Mouse (Mus musculus): Measurements from ENCODE around the gene Akap10. TPM values are rescaled to one million over a fixed set of nuclear protein-coding genes. Genes with fewer than 3 reads are reported as not detected.
A peak's percentile ranks its signal among the peaks of the same experiment; 100 is the strongest.

Gene Akap10
- polyA plus RNA-seq, 1 experiment from 2014 or later = 7.1 TPM

- no peaks in the 10 kb centered on the region for H3K27me3 ChIP-seq (ENCODE audit: control insufficient read depth, insufficient read depth, low read length)
- H3K9me3 ChIP-seq (ENCODE audit: control insufficient read depth, low read length) = no peaks in the 10 kb centered on the region
- no peak for DNase-seq (ENCODE audit: low spot score)
- H3K4me1 ChIP-seq (replicated peaks; ENCODE audit: control insufficient read depth, insufficient read depth) = no peaks in the 10 kb centered on the region
- ATAC-seq (ENCODE audit: low FRiP score, low TSS enrichment) = no peak
- H3K4me3 ChIP-seq (ENCODE audit: low read depth, low read length) = no peak overlapping the region
- H3K27ac ChIP-seq (replicated peaks) = no peak overlapping the region
- WGBS = 91% methylated on average over 5 of the region's 5 CpGs
- TF ChIP-seq CTCF (IDR thresholded peaks at IDR 0.05; ENCODE audit: low read depth) (no peak), EP300 (optimal IDR thresholded peaks at IDR 0.05) (no peak)
- H3K36me3 ChIP-seq (ENCODE audit: control insufficient read depth, insufficient read depth, low read length) = peaks cover 23% of the 10 kb centered on the region
- H3K4me2 ChIP-seq (replicated peaks; ENCODE audit: low read depth) = no peak overlapping the region
- H3K9ac ChIP-seq (ENCODE audit: low read length) = no peak overlapping the region
These were observed 58.2 kb downstream of the Akap10 start for GRCm38 (mm10) chr11:61871881-61872280.

- no peak overlapping the region for H3K9ac ChIP-seq (ENCODE audit: low read length)
- no peak overlapping the region for H3K4me2 ChIP-seq (replicated peaks; ENCODE audit: low read depth)
- DNase-seq (ENCODE audit: low spot score) (no peak), ATAC-seq (ENCODE audit: low FRiP score, low TSS enrichment) (no peak)
- H3K4me3 ChIP-seq (ENCODE audit: low read depth, low read length) = no peak overlapping the region
- no peak overlapping the region for H3K27ac ChIP-seq (replicated peaks)
- no peaks in the 10 kb centered on the region for H3K9me3 ChIP-seq (ENCODE audit: control insufficient read depth, low read length)
- no peaks in the 10 kb centered on the region for H3K27me3 ChIP-seq (ENCODE audit: control insufficient read depth, insufficient read depth, low read length)
- peaks cover 2% of the 10 kb centered on the region; the same call in 1 of the 2 replicates for H3K36me3 ChIP-seq (ENCODE audit: control insufficient read depth, insufficient read depth, low read length)
- no peak for TF ChIP-seq EP300 (optimal IDR thresholded peaks at IDR 0.05)
- no peak for TF ChIP-seq CTCF (IDR thresholded peaks at IDR 0.05; ENCODE audit: low read depth)
- H3K4me1 ChIP-seq (replicated peaks; ENCODE audit: control insufficient read depth, insufficient read depth) = no peaks in the 10 kb centered on the region
These were observed 63.2 kb downstream of the Akap10 start for GRCm38 (mm10) chr11:61866856-61867255.

DNA sequence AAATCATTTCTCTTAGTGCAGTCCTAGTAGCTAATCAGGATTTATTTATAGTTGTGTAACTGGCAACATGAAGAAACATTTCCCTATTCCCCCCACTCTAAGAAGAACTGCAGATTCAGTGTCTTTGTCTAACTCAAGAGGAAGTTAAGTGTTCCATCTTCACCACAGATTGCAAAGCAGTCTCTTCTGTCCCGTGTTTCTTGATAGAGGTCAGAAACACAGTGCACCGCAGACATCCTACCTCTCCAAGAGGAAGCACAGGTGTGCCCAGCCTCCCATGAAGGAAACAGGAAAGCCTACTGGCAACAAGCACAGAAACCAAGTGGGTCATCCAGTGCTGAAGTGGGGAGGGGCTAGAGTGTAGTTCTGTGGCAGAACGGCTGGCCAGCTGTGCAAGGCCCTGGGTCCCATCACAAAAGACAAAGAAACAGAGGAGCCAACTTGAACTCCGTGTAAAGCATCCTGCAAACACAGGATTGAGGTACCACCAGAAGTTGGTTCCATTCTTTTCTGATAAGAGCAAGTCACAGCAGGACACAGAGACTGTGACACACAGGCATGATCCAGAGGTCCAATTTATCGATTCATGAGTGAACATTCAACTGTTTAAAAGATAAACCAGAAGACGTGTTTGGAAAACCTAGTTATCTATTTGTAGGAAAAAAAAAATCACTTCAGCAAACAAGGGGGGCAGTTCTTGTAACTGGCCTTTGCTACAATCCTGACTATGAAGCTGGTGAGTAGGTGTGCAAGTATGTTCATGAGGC, 68.1 kb downstream of the Akap10 start:
- DNase-seq (ENCODE audit: low spot score) = no peak
- no peaks in the 10 kb centered on the region for H3K9me3 ChIP-seq (ENCODE audit: control insufficient read depth, low read length)
- TF ChIP-seq CTCF (IDR thresholded peaks at IDR 0.05; ENCODE audit: low read depth) (no peak), EP300 (optimal IDR thresholded peaks at IDR 0.05) (no peak)
- WGBS = 61% methylated on average over 6 of the region's 6 CpGs
- no peaks in the 10 kb centered on the region for H3K4me1 ChIP-seq (replicated peaks; ENCODE audit: control insufficient read depth, insufficient read depth)
- no peak overlapping the region for H3K27ac ChIP-seq (replicated peaks)
- no peaks in the 10 kb centered on the region for H3K36me3 ChIP-seq (ENCODE audit: control insufficient read depth, insufficient read depth, low read length)
- no peak overlapping the region for H3K4me3 ChIP-seq (ENCODE audit: low read depth, low read length)
- H3K27me3 ChIP-seq (ENCODE audit: control insufficient read depth, insufficient read depth, low read length) = no peaks in the 10 kb centered on the region
- H3K9ac ChIP-seq (ENCODE audit: low read length) = no peak overlapping the region
- no peak overlapping the region for H3K4me2 ChIP-seq (replicated peaks; ENCODE audit: low read depth)
- ATAC-seq (ENCODE audit: low FRiP score, low TSS enrichment) = no peak

DNA sequence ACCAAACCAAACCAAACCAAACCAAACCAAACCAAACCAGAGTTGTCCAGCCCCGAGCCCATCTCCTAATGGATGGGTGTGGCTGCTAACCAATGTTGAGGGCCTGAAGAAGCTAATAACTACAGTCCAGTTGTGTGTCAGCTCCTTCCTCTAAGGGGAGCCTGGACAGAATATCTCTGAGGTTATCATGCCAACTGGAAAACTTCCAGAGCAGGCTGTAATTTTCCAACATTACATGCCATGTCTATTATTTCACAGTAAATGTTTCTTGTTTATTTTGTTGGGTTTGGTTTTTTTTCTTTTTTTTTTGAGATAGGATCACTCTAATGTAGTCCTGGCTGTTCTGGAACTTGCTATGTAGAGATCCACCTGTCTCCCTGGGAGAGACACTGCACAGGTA, 70.7 kb downstream of the Akap10 start:
- H3K27ac ChIP-seq (replicated peaks) = no peak overlapping the region
- H3K9me3 ChIP-seq (ENCODE audit: control insufficient read depth, low read length) = no peaks in the 10 kb centered on the region
- H3K4me3 ChIP-seq (ENCODE audit: low read depth, low read length) = no peak overlapping the region
- no peak for TF ChIP-seq CTCF (IDR thresholded peaks at IDR 0.05; ENCODE audit: low read depth)
- TF ChIP-seq EP300 (optimal IDR thresholded peaks at IDR 0.05) = no peak
- DNase-seq (ENCODE audit: low spot score) (no peak), ATAC-seq (ENCODE audit: low FRiP score, low TSS enrichment) (no peak)
- H3K27me3 ChIP-seq (ENCODE audit: control insufficient read depth, insufficient read depth, low read length) = no peaks in the 10 kb centered on the region
- H3K4me1 ChIP-seq (replicated peaks; ENCODE audit: control insufficient read depth, insufficient read depth) = no peaks in the 10 kb centered on the region
- no peak overlapping the region for H3K9ac ChIP-seq (ENCODE audit: low read length)
- H3K36me3 ChIP-seq (ENCODE audit: control insufficient read depth, insufficient read depth, low read length) = no peaks in the 10 kb centered on the region
- WGBS = 60% methylated on average over 1 of the region's 1 CpGs
- H3K4me2 ChIP-seq (replicated peaks; ENCODE audit: low read depth) = no peak overlapping the region

- H3K4me3 ChIP-seq (ENCODE audit: low read depth, low read length) = peak overlapping the region; percentile 71
- H3K27ac ChIP-seq (replicated peaks) = peak overlapping the region; percentile 90; the same call in 1 of the 2 replicates
- no peak for TF ChIP-seq EP300 (optimal IDR thresholded peaks at IDR 0.05)
- TF ChIP-seq CTCF (IDR thresholded peaks at IDR 0.05; ENCODE audit: low read depth) = no peak
- peak overlapping the region; percentile 87; the same call in 1 of the 2 replicates for H3K9ac ChIP-seq (ENCODE audit: low read length)
- no peak for ATAC-seq (ENCODE audit: low FRiP score, low TSS enrichment)
- no peaks in the 10 kb centered on the region for H3K36me3 ChIP-seq (ENCODE audit: control insufficient read depth, insufficient read depth, low read length)
- H3K27me3 ChIP-seq (ENCODE audit: control insufficient read depth, insufficient read depth, low read length) = no peaks in the 10 kb centered on the region
- H3K9me3 ChIP-seq (ENCODE audit: control insufficient read depth, low read length) = no peaks in the 10 kb centered on the region
- WGBS = 42% methylated on average over 6 of the region's 6 CpGs
- H3K4me1 ChIP-seq (replicated peaks; ENCODE audit: control insufficient read depth, insufficient read depth) = no peaks in the 10 kb centered on the region
- H3K4me2 ChIP-seq (replicated peaks; ENCODE audit: low read depth) = peak overlapping the region; percentile 88
- no peak for DNase-seq (ENCODE audit: low spot score)
These were observed 74.5 kb downstream of the Akap10 start for GRCm38 (mm10) chr11:61855539-61855938.

DNA sequence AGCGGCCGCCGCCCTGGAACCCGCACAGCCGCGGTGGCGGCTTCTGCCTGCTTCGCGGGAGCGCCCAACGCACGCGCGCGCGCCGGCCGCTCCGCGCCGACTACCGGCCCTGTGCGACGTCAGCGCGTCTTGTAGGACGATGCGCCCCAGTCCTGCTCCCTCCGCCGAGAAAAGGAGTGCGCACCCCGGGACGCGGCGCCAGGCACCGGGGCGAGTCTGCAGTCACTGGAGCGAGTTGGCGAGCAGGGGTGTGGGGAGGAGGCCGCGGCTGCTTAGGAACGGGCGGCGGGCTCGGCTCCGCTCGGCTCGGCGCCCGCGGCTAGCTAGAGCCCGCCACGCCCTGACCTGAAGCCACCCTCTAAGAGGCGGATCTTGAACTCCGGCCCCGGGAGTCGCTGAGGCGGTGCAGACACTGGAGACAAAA, 75.1 kb downstream of the Akap10 start, which contains the start of gene Ulk2:
Gene Ulk2, minus strand, starts transcription at position 86 of the 424 bp plus-strand sequence.
- DNase-seq (ENCODE audit: low spot score) = peak; percentile 88
- peak within 1 kb of the TSS; percentile 90 for H3K27ac ChIP-seq (replicated peaks)

More for the DNA sequence above, 75.1 kb downstream of the Akap10 start, which contains the start of gene Ulk2:
- peak within 1 kb of the TSS; percentile 71 for H3K4me3 ChIP-seq (ENCODE audit: low read depth, low read length)
- no peaks in the 10 kb centered on the region for H3K27me3 ChIP-seq (ENCODE audit: control insufficient read depth, insufficient read depth, low read length)
- H3K9ac ChIP-seq (ENCODE audit: low read length) = peak within 1 kb of the TSS; percentile 87
- peak within 1 kb of the TSS; percentile 88 for H3K4me2 ChIP-seq (replicated peaks; ENCODE audit: low read depth)
- peak; percentile 33; the same call in 1 of the 2 replicates for TF ChIP-seq CTCF (IDR thresholded peaks at IDR 0.05; ENCODE audit: low read depth)
- TF ChIP-seq EP300 (optimal IDR thresholded peaks at IDR 0.05) = no peak
- no peaks in the 10 kb centered on the region for H3K4me1 ChIP-seq (replicated peaks; ENCODE audit: control insufficient read depth, insufficient read depth)
- peak; percentile 94 for ATAC-seq (ENCODE audit: low FRiP score, low TSS enrichment)
- WGBS = under 1% methylated on average over 44 of the region's 58 CpGs
- no peaks in the 10 kb centered on the region for H3K36me3 ChIP-seq (ENCODE audit: control insufficient read depth, insufficient read depth, low read length)
- no peaks in the 10 kb centered on the region for H3K9me3 ChIP-seq (ENCODE audit: control insufficient read depth, low read length)

All from stomach, postnatal 0 days (tissue).